Comparison of ENCODE assay signal across 20 mouse cellular contexts in the genomic region with DNA sequence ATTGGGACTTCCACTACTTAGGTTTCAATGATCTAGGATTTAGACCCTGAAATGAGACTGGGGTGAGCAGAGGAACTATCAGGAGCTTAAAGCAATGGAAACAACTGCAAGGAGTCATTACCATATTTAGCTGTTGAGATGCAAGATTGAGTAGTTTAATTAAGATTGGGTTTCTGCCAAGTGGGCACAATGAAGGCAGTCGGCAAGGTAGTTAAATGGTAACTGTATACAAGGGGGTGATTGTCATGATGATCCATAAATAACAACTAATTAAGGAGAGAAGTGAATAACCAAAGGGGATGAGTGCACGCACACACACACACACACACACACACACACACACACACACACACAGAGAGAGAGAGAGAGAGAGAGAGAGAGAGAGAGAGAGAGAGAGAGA.
A peak's percentile ranks its signal among the peaks of the same experiment; 100 is the strongest.
DNase-seq lines count a peak whose midpoint lies in the region; ATAC-seq lines count a peak whose summit lies in the region.
"Had no signal": no experiment of that assay in that cellular context is flagged by ENCODE, and none has a peak within 500 bp of the region (broad histone marks: within the 10 kb centered on the region; RNA-seq: fewer than 3 reads in every experiment).

No protein-coding gene starts in this region.

- H3K27me3 ChIP-seq in forebrain, embryonic 14.5 days (replicated peaks; ENCODE audit: control insufficient read depth, insufficient read depth, low read length) = 0 out of 2 replicates have a peak, but pooled peaks cover 6% of the 10 kb centered on the region
- H3K27me3 ChIP-seq in forebrain, embryonic 11.5 days (ENCODE audit: control insufficient read depth, insufficient read depth, low read length) = no peaks in the 10 kb centered on the region
- no peaks in the 10 kb centered on the region for H3K27me3 ChIP-seq in hindbrain, embryonic 15.5 days
- no peaks in the 10 kb centered on the region for H3K27me3 ChIP-seq in hindbrain, embryonic 11.5 days (ENCODE audit: control insufficient read depth, insufficient read depth, low read length)
- H3K27me3 ChIP-seq: CH12.LX; embryonic facial prominence, embryonic 13.5 days; heart, embryonic 12.5 days; intestine, embryonic 15.5 days had no signal

- H3K4me3 ChIP-seq in forebrain, embryonic 14.5 days (ENCODE audit: low read depth, low read length) = no peak overlapping the region
- H3K4me3 ChIP-seq in forebrain, embryonic 11.5 days (ENCODE audit: low read depth, low read length) = no peak overlapping the region
- H3K4me3 ChIP-seq in hindbrain, embryonic 15.5 days = no peak overlapping the region
- H3K4me3 ChIP-seq in hindbrain, embryonic 11.5 days (ENCODE audit: low read depth, low read length) = no peak overlapping the region
- H3K4me3 ChIP-seq: embryonic facial prominence, embryonic 13.5 days; gastrocnemius, adult 2 months; heart, embryonic 12.5 days; intestine, embryonic 15.5 days had no signal

- peak; percentile 80 for DNase-seq in forebrain, embryonic 14.5 days (ENCODE audit: low spot score)
- no peak for DNase-seq in forebrain, embryonic 11.5 days (ENCODE audit: low spot score)
- no peak for DNase-seq in hindbrain, embryonic 11.5 days (ENCODE audit: low spot score)
- peak; percentile 79 for DNase-seq in retina, postnatal 1 day
- DNase-seq in retina, embryonic 14.5 days (ENCODE audit: low spot score) = no peak
- no peak for DNase-seq in frontal cortex, postnatal 36 days (ENCODE audit: low spot score in 2 of 2)
- DNase-seq: adrenal gland, postnatal 14 days; cerebellum, adult 18-20 months; cerebellum, adult 9-11 months; cerebellum, postnatal 36 days; gastrocnemius, adult 2 months; gastrocnemius, postnatal 25 days; kidney, adult 18-20 months had no signal

- H3K36me3 ChIP-seq in forebrain, embryonic 14.5 days (ENCODE audit: control insufficient read depth, insufficient read depth, low read length) = no peaks in the 10 kb centered on the region
- H3K36me3 ChIP-seq in forebrain, embryonic 11.5 days (ENCODE audit: control insufficient read depth, insufficient read depth, low read length) = no peaks in the 10 kb centered on the region
- no peaks in the 10 kb centered on the region for H3K36me3 ChIP-seq in hindbrain, embryonic 15.5 days
- no peaks in the 10 kb centered on the region for H3K36me3 ChIP-seq in hindbrain, embryonic 11.5 days (ENCODE audit: control insufficient read depth, insufficient read depth, low read length)
- H3K36me3 ChIP-seq: embryonic facial prominence, embryonic 13.5 days; heart, embryonic 12.5 days; intestine, embryonic 15.5 days had no signal

- H3K4me1 ChIP-seq in forebrain, embryonic 14.5 days (ENCODE audit: control insufficient read depth, insufficient read depth, low read length) = no peaks in the 10 kb centered on the region
- H3K4me1 ChIP-seq in forebrain, embryonic 11.5 days (replicated peaks; ENCODE audit: control insufficient read depth, insufficient read depth, low read length) = no peaks in the 10 kb centered on the region
- no peaks in the 10 kb centered on the region for H3K4me1 ChIP-seq in hindbrain, embryonic 15.5 days (replicated peaks)
- no peaks in the 10 kb centered on the region for H3K4me1 ChIP-seq in hindbrain, embryonic 11.5 days (replicated peaks; ENCODE audit: control insufficient read depth, insufficient read depth, low read length)
- H3K4me1 ChIP-seq: embryonic facial prominence, embryonic 13.5 days; heart, embryonic 12.5 days; intestine, embryonic 15.5 days had no signal

- no peak overlapping the region for H3K9ac ChIP-seq in forebrain, embryonic 14.5 days (ENCODE audit: low read length)
- H3K9ac ChIP-seq in forebrain, embryonic 11.5 days (ENCODE audit: low read length) = no peak overlapping the region
- H3K9ac ChIP-seq in hindbrain, embryonic 15.5 days = no peak overlapping the region
- H3K9ac ChIP-seq in hindbrain, embryonic 11.5 days (ENCODE audit: low read depth, low read length) = no peak overlapping the region
- H3K9ac ChIP-seq: embryonic facial prominence, embryonic 13.5 days; heart, embryonic 12.5 days; intestine, embryonic 15.5 days had no signal

- ATAC-seq in forebrain, embryonic 14.5 days = peak; percentile 88
- ATAC-seq in forebrain, embryonic 11.5 days (replicated peaks; ENCODE audit: low FRiP score) = no peak
- peak; percentile 38; the same call in 1 of the 2 replicates for ATAC-seq in hindbrain, embryonic 15.5 days (ENCODE audit: low FRiP score, low read depth)
- ATAC-seq in hindbrain, embryonic 11.5 days (ENCODE audit: low FRiP score) = no peak
- ATAC-seq: activated CD4-positive, CD25-positive, alpha-beta regulatory T cell, adult 4 months; intestine, embryonic 15.5 days; Patski had no signal

- 10% methylated on average over 2 of the region's 2 CpGs for WGBS in forebrain, embryonic 14.5 days
- 71% methylated on average over 2 of the region's 2 CpGs for WGBS in forebrain, embryonic 11.5 days
- WGBS in hindbrain, embryonic 15.5 days = 29% methylated on average over 2 of the region's 2 CpGs
- WGBS in hindbrain, embryonic 11.5 days = 94% methylated on average over 2 of the region's 2 CpGs

- no peaks in the 10 kb centered on the region for H3K9me3 ChIP-seq in forebrain, embryonic 14.5 days (replicated peaks; ENCODE audit: control insufficient read depth, low read length)
- no peaks in the 10 kb centered on the region for H3K9me3 ChIP-seq in forebrain, embryonic 11.5 days (ENCODE audit: control insufficient read depth, low read length)
- no peaks in the 10 kb centered on the region for H3K9me3 ChIP-seq in hindbrain, embryonic 15.5 days
- H3K9me3 ChIP-seq in hindbrain, embryonic 11.5 days (ENCODE audit: control insufficient read depth, low read length) = no peaks in the 10 kb centered on the region
- H3K9me3 ChIP-seq: embryonic facial prominence, embryonic 13.5 days; heart, embryonic 12.5 days; intestine, embryonic 15.5 days had no signal

- H3K4me2 ChIP-seq in forebrain, embryonic 14.5 days (ENCODE audit: low read length) = no peak overlapping the region
- no peak overlapping the region for H3K4me2 ChIP-seq in forebrain, embryonic 11.5 days (ENCODE audit: low read depth, low read length, severe bottlenecking)
- no peak overlapping the region for H3K4me2 ChIP-seq in hindbrain, embryonic 15.5 days
- no peak overlapping the region for H3K4me2 ChIP-seq in hindbrain, embryonic 11.5 days (replicated peaks; ENCODE audit: low read depth, low read length)
- H3K4me2 ChIP-seq: embryonic facial prominence, embryonic 13.5 days; heart, embryonic 12.5 days; intestine, embryonic 15.5 days had no signal

- H3K27ac ChIP-seq in forebrain, embryonic 14.5 days (ENCODE audit: low read depth, low read length) = no peak overlapping the region
- H3K27ac ChIP-seq in forebrain, embryonic 11.5 days (ENCODE audit: low read depth, low read length) = no peak overlapping the region
- no peak overlapping the region for H3K27ac ChIP-seq in hindbrain, embryonic 15.5 days (replicated peaks)
- H3K27ac ChIP-seq in hindbrain, embryonic 11.5 days (ENCODE audit: low read depth, low read length) = no peak overlapping the region
- H3K27ac ChIP-seq: embryonic facial prominence, embryonic 13.5 days; gastrocnemius, adult 2 months; intestine, embryonic 15.5 days had no signal

Comparison
In these comparisons a context has a peak if more than half of its experiments do, and no peak if none do; other contexts are left out.
1. ATAC-seq: peak in forebrain, embryonic 14.5 days (single experiment) and hindbrain, embryonic 15.5 days (single experiment); none in forebrain, embryonic 11.5 days (single experiment) and hindbrain, embryonic 11.5 days (single experiment).
2. DNase-seq: peak in forebrain, embryonic 14.5 days (single experiment) and retina, postnatal 1 day (single experiment); none in forebrain, embryonic 11.5 days (single experiment), hindbrain, embryonic 11.5 days (single experiment), retina, embryonic 14.5 days (single experiment) and frontal cortex, postnatal 36 days (0 of 2).